Mouse (Mus musculus): Measurements from ENCODE around the gene Fam170b.

DNA sequence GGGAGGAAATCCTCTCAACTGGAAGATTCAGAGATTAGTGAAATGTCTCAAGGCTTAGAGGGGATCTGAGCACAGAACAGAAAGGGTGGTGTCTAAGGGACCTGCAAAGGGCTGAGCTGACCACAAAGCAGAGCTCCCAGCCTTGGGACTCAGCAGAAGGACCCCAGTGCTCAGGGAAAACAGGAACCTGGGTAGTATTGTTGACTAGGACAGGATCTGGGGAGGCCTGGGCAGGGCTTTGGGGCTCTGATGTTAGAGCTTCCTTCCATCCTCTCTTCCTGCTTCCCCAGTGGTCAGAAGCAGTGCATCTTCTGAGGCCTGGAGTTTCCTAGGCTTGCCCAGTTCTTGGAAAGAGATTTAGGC, 32.1 kb upstream of the Fam170b start:
- TF ChIP-seq POLR2A (IDR thresholded peaks at IDR 0.05; ENCODE audit: low read depth, low read length) (no peak), CTCF (IDR thresholded peaks at IDR 0.05; ENCODE audit: extremely low read depth, insufficient read depth, insufficient read length, insufficient replicate concordance) (no peak)
